Mouse (Mus musculus) ES-E14 (cell line): ENCODE measurements at regions not wholly inside any gene's neighbourhood (a gene's known extent, or its start where the extent isn't known, plus 50 kb on each side); places are given as distances from the start of the nearest gene placed in this dataset.

Experiments used
- CHD2 ChIP-seq: IDR thresholded peaks from 2 replicates; pipeline ENCODE4 v1.6.1; 2014; ENCODE audit warnings: mild to moderate bottlenecking, low read depth, low read length, inconsistent platforms
- ZC3H11A ChIP-seq: IDR thresholded peaks from 2 replicates; pipeline ENCODE4 v1.6.1; 2012; ENCODE audit warnings: low read depth, mild to moderate bottlenecking, inconsistent platforms, low read length, borderline replicate concordance
- ZNF384 ChIP-seq: IDR thresholded peaks from 2 replicates; pipeline ENCODE4 v1.6.1; 2012; ENCODE audit warnings: low read depth, low read length, inconsistent platforms

GRCm38 (mm10) chr10:38573146-38573545, 248.4 kb downstream of the Rfpl4b start:
- no peak for TF ChIP-seq CHD2
- no peak for TF ChIP-seq ZNF384
- no peak for TF ChIP-seq ZC3H11A
